Mouse (Mus musculus): ENCODE measurements around the gene S100a13.

S100a13 gene

DNA sequence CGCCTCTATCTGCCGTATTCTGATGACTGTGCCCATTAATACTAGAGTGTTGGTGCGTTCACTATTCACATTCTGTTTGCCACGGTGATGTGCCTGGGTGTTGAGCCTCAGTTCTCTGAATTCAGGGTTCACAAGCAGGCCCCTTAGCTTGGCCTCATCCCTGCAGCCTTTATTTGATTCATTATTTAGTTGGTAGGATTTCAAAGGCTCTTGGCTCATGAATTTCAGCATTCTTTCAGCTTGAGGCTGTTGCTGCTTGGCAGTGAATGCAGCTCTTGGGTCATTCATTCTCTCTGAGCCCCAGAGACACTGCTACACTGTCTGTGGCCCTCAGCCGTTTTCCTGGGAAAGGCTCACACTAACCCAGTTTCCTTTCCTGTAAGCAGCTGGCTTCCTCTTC is 41.7 kb downstream of the S100a13 start:
- peak; percentile 48 to 56 for DNase-seq (ENCODE audit: low spot score in 2 of 2)

DNA sequence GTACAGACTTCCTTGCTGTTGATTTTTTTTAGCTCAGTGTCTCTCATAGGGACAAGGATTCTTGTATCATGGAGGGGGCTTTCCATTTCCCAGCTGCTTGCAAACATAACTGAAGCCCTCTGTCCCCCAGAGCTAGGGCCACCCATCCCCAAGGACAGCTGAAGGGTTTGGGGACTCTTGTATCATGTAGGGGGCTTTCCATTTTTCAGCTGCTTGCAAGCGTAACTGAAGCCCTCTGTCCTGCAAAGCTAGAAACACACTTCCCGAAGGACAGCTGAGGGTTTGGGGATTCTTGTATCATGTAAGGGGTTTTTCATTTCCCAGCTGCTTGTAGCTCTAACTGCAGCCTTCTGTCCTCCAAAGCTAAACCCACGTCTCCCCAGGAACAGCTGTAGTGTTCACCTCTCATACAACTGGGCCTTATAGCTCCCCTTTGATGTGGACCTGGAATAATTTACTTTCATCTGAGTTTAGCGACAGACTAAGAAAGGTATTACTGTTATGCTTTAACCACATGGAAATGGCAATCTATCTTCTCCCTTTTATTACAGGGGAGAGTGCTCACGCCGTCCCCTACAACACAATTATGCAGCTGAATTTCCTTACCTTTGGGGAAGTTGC is 45.9 kb downstream of the S100a13 start, which contains the start of gene S100a3:
Gene S100a3 (plus strand): TSS at position 571 of the 621 bp plus-strand sequence.
- DNase-seq (ENCODE audit: low spot score in 2 of 2), result no peak
